In genomic region chr12:72005307-72005706, GRCm38 (mm10) we compare ENCODE assay signal across 28 mouse cellular contexts.
DNase-seq lines count a peak whose midpoint lies in the region; ATAC-seq and TF ChIP-seq lines count a peak whose summit lies in the region.
"Had no signal": no experiment of that assay in that cellular context is flagged by ENCODE, and none has a peak within 500 bp of the region (broad histone marks: within the 10 kb centered on the region; RNA-seq: fewer than 3 reads in every experiment).

No protein-coding gene starts in this region.

- peaks cover 16% of the 10 kb centered on the region for H3K4me1 ChIP-seq in heart, embryonic 11.5 days (ENCODE audit: control insufficient read depth, insufficient read depth, low read length)
- peaks cover 8 to 38% of the 10 kb centered on the region in 2 experiments for H3K4me1 ChIP-seq in heart, embryonic 14.5 days (ENCODE audit: control insufficient read depth in 2 of 2, insufficient read depth in 2 of 2, low read length in 2 of 2)
- H3K4me1 ChIP-seq in heart, postnatal 0 days (ENCODE audit: control insufficient read depth, insufficient read depth): peaks cover 8% of the 10 kb centered on the region
- no peaks in the 10 kb centered on the region for H3K4me1 ChIP-seq in heart, adult 2 months (ENCODE audit: control insufficient read depth, insufficient read depth, low read length)
- H3K4me1 ChIP-seq: embryonic facial prominence, embryonic 10.5 days; embryonic facial prominence, embryonic 13.5 days; forebrain, embryonic 12.5 days; forebrain, embryonic 15.5 days; hindbrain, embryonic 10.5 days; hindbrain, embryonic 13.5 days; intestine, embryonic 15.5 days; kidney, embryonic 15.5 days had no signal

- H3K27me3 ChIP-seq in heart, embryonic 11.5 days (ENCODE audit: control insufficient read depth, insufficient read depth, low read length): no peaks in the 10 kb centered on the region
- no peaks in the 10 kb centered on the region for H3K27me3 ChIP-seq in heart, embryonic 14.5 days (ENCODE audit: control insufficient read depth, insufficient read depth, low read length)
- no peaks in the 10 kb centered on the region for H3K27me3 ChIP-seq in heart, postnatal 0 days (ENCODE audit: control insufficient read depth, insufficient read depth, low read length)
- H3K27me3 ChIP-seq in heart, adult 2 months (ENCODE audit: control insufficient read depth, insufficient read depth, low read length): no peaks in the 10 kb centered on the region
- H3K27me3 ChIP-seq: embryonic facial prominence, embryonic 13.5 days; forebrain, embryonic 12.5 days; forebrain, embryonic 15.5 days; hindbrain, embryonic 13.5 days; intestine, embryonic 15.5 days; kidney, embryonic 15.5 days had no signal

- 29% methylated on average over 3 of the region's 3 CpGs for WGBS in heart, embryonic 11.5 days (ENCODE audit: insufficient replicate concordance)
- 34% methylated on average over 3 of the region's 3 CpGs for WGBS in heart, embryonic 14.5 days
- WGBS in heart, postnatal 0 days: 36% methylated on average over 3 of the region's 3 CpGs
- 53% methylated on average over 3 of the region's 3 CpGs for WGBS in heart, adult 2 months

- H3K79me2 ChIP-seq in heart, adult 2 months (replicated peaks; ENCODE audit: control insufficient read depth, insufficient read depth, low read length): no peaks in the 10 kb centered on the region

- no peak for TF ChIP-seq EP300 in heart, postnatal 0 days (IDR thresholded peaks at IDR 0.05; ENCODE audit: low read depth)
- no peak for TF ChIP-seq EP300 in heart, adult 2 months (IDR thresholded peaks at IDR 0.05; ENCODE audit: insufficient read depth, low read depth, low read length)

- no peak overlapping the region for H3K4me3 ChIP-seq in heart, embryonic 11.5 days (ENCODE audit: low read depth, low read length)
- H3K4me3 ChIP-seq in heart, embryonic 14.5 days (ENCODE audit: control insufficient read depth in 1 of 2, insufficient read depth in 1 of 2, low read depth in 1 of 2, low read length in 2 of 2): no peak overlapping the region
- H3K4me3 ChIP-seq in heart, postnatal 0 days (ENCODE audit: low read depth, low read length): no peak overlapping the region
- no peak overlapping the region for H3K4me3 ChIP-seq in heart, adult 2 months
- H3K4me3 ChIP-seq: embryonic facial prominence, embryonic 10.5 days; embryonic facial prominence, embryonic 13.5 days; erythroblast, embryonic 14.5 days; forebrain, embryonic 12.5 days; forebrain, embryonic 15.5 days; hindbrain, embryonic 10.5 days; hindbrain, embryonic 13.5 days; intestine, embryonic 15.5 days; kidney, embryonic 15.5 days had no signal

- H3K9ac ChIP-seq in heart, embryonic 11.5 days (ENCODE audit: low read depth, low read length): no peak overlapping the region
- 0 out of 2 replicates have a peak overlapping the region, but pooled peaks have one; percentile 22 for H3K9ac ChIP-seq in heart, embryonic 14.5 days (ENCODE audit: low read length)
- H3K9ac ChIP-seq in heart, postnatal 0 days (replicated peaks; ENCODE audit: low read depth, low read length): no peak overlapping the region
- H3K9ac ChIP-seq in heart, adult 2 months (ENCODE audit: low read depth, low read length): no peak overlapping the region
- H3K9ac ChIP-seq: embryonic facial prominence, embryonic 13.5 days; forebrain, embryonic 12.5 days; forebrain, embryonic 15.5 days; hindbrain, embryonic 13.5 days; intestine, embryonic 15.5 days; kidney, embryonic 15.5 days had no signal

- no peak for DNase-seq in heart, postnatal 25 days (ENCODE audit: low spot score)
- no peak for DNase-seq in heart, postnatal 36 days
- DNase-seq in heart, postnatal 0 days (ENCODE audit: low spot score): no peak
- DNase-seq in heart, adult 2 months: no peak
- DNase-seq: adrenal gland, adult 8-10 months; adrenal gland, postnatal 25 days; cerebellum, adult 11-12 months; cerebellum, adult 8-10 months; cerebellum, postnatal 10 days; cerebellum, postnatal 36 days; embryo, embryonic 11 days; gastrocnemius, postnatal 25 days; kidney, adult 11 months; kidney, adult 8-10 months had no signal

- intact Hi-C loops in heart, postnatal 25 days (cut with DNase I): no loop called here
- intact Hi-C loops in heart, postnatal 36 days (cut with DNase I): no loop called here
- intact Hi-C loops in heart, adult 2 months (cut with DNase I): no loop called here

- no peaks in the 10 kb centered on the region for H3K36me3 ChIP-seq in heart, embryonic 11.5 days (ENCODE audit: control insufficient read depth, insufficient read depth, low read length)
- no peaks in the 10 kb centered on the region for H3K36me3 ChIP-seq in heart, embryonic 14.5 days (ENCODE audit: control insufficient read depth, insufficient read depth, low read length)
- H3K36me3 ChIP-seq in heart, postnatal 0 days (replicated peaks; ENCODE audit: control insufficient read depth, insufficient read depth, low read length): no peaks in the 10 kb centered on the region
- peaks cover 2% of the 10 kb centered on the region; the same call in 1 of the 2 replicates for H3K36me3 ChIP-seq in heart, adult 2 months (ENCODE audit: control insufficient read depth, insufficient read depth, low read length)
- H3K36me3 ChIP-seq: embryonic facial prominence, embryonic 10.5 days; embryonic facial prominence, embryonic 13.5 days; forebrain, embryonic 12.5 days; forebrain, embryonic 15.5 days; hindbrain, embryonic 10.5 days; hindbrain, embryonic 13.5 days; intestine, embryonic 15.5 days; kidney, embryonic 15.5 days had no signal

- ATAC-seq in heart, embryonic 11.5 days (replicated peaks; ENCODE audit: insufficient number of reproducible peaks, low FRiP score, low TSS enrichment): no peak
- no peak for ATAC-seq in heart, embryonic 14.5 days (ENCODE audit: insufficient number of reproducible peaks, insufficient read depth, low FRiP score, low read depth)
- ATAC-seq in heart, postnatal 0 days (ENCODE audit: insufficient read depth, low read depth): peak; percentile 43; the same call in 1 of the 2 replicates
- ATAC-seq: activated CD4-positive, CD25-positive, alpha-beta regulatory T cell, adult 4 months; CD4-positive, CD25-positive, alpha-beta regulatory T cell, adult 4 months; forebrain, embryonic 15.5 days; hindbrain, embryonic 16.5 days; intestine, embryonic 15.5 days had no signal

- H3K9me3 ChIP-seq in heart, embryonic 11.5 days (replicated peaks; ENCODE audit: control insufficient read depth, low read length): no peaks in the 10 kb centered on the region
- no peaks in the 10 kb centered on the region for H3K9me3 ChIP-seq in heart, embryonic 14.5 days (ENCODE audit: control insufficient read depth, low read length)
- no peaks in the 10 kb centered on the region for H3K9me3 ChIP-seq in heart, postnatal 0 days (replicated peaks; ENCODE audit: control insufficient read depth, low read length)
- H3K9me3 ChIP-seq: embryonic facial prominence, embryonic 10.5 days; embryonic facial prominence, embryonic 13.5 days; forebrain, embryonic 12.5 days; forebrain, embryonic 15.5 days; hindbrain, embryonic 10.5 days; hindbrain, embryonic 13.5 days; intestine, embryonic 15.5 days; kidney, embryonic 15.5 days had no signal

- TF ChIP-seq CTCF in heart, postnatal 0 days (IDR thresholded peaks at IDR 0.05; ENCODE audit: low read depth): no peak
- TF ChIP-seq CTCF in heart, adult 2 months (IDR thresholded peaks at IDR 0.05): no peak

- H3K4me2 ChIP-seq in heart, embryonic 11.5 days: no peak overlapping the region
- 0 out of 2 replicates have a peak overlapping the region, but pooled peaks have one; percentile 16 for H3K4me2 ChIP-seq in heart, embryonic 14.5 days (ENCODE audit: low read length)
- no peak overlapping the region for H3K4me2 ChIP-seq in heart, postnatal 0 days (ENCODE audit: low read depth, low read length)
- H3K4me2 ChIP-seq: embryonic facial prominence, embryonic 13.5 days; forebrain, embryonic 12.5 days; forebrain, embryonic 15.5 days; hindbrain, embryonic 13.5 days; intestine, embryonic 15.5 days; kidney, embryonic 15.5 days had no signal

- TF ChIP-seq POLR2A in heart, adult 2 months (IDR thresholded peaks at IDR 0.05; ENCODE audit: insufficient read depth, low read depth, low read length): no peak

- H3K27ac ChIP-seq in heart, embryonic 11.5 days (ENCODE audit: low read depth, low read length): peak overlapping the region; percentile 64
- H3K27ac ChIP-seq in heart, embryonic 14.5 days (replicated peaks in 1 of 2; ENCODE audit: control insufficient read depth in 1 of 2, insufficient read depth in 1 of 2, low read depth in 2 of 2, low read length in 2 of 2): peak overlapping the region; percentile 76 to 85
- H3K27ac ChIP-seq in heart, postnatal 0 days (ENCODE audit: low read depth): peak overlapping the region; percentile 1; the same call in 1 of the 2 replicates
- H3K27ac ChIP-seq in heart, adult 2 months: no peak overlapping the region
- H3K27ac ChIP-seq: embryonic facial prominence, embryonic 10.5 days; embryonic facial prominence, embryonic 13.5 days; forebrain, embryonic 12.5 days; forebrain, embryonic 15.5 days; hindbrain, embryonic 10.5 days; hindbrain, embryonic 13.5 days; intestine, embryonic 15.5 days; kidney, embryonic 15.5 days had no signal
